Mouse (Mus musculus) forebrain, embryonic 11.5 days (tissue): ENCODE measurements around the gene Slc48a1. TPM values are rescaled to one million over a fixed set of nuclear protein-coding genes. Genes with fewer than 3 reads are reported as not detected.

Experiments
- ATAC-seq: fragments of 200-750 bp; cut with Nextera tagmentation; replicated peaks from 2 replicates; pipeline ENCODE4 v1.8.0; 2017; ENCODE audit warnings: moderate TSS enrichment; ENCODE audit not compliant: low FRiP score
- DNase-seq: peaks from one replicate; pipeline ENCODE4 v3.0.0-alpha.2; 2017; ENCODE audit warnings: low spot score
- H3K27ac ChIP-seq: fragments of 300-500 bp; sonication (generic); 2 replicates; pipeline ENCODE4 v1.5.1; 2014; ENCODE audit warnings: low read depth, low read length
- H3K27me3 ChIP-seq: fragments of 300-500 bp; sonication (generic); 2 replicates; pipeline ENCODE4 v1.6.1; 2014; ENCODE audit warnings: mild to moderate bottlenecking, low read length, mixed read lengths; ENCODE audit not compliant: control insufficient read depth, insufficient read depth
- H3K36me3 ChIP-seq: fragments of 300-500 bp; sonication (generic); 2 replicates; pipeline ENCODE4 v1.6.1; 2014; ENCODE audit warnings: mild to moderate bottlenecking, low read length, moderate library complexity, mixed read lengths; ENCODE audit not compliant: control insufficient read depth, insufficient read depth
- H3K4me1 ChIP-seq: fragments of 300-500 bp; sonication (generic); replicated peaks from 2 replicates; pipeline ENCODE4 v1.6.1; 2014; ENCODE audit warnings: low read length, mixed read lengths; ENCODE audit not compliant: control insufficient read depth, insufficient read depth
- H3K4me2 ChIP-seq: fragments of 300-500 bp; sonication (generic); 2 replicates; pipeline ENCODE4 v1.6.1; 2014; ENCODE audit warnings: low read depth, mild to moderate bottlenecking, low read length, moderate library complexity, mixed read lengths; ENCODE audit not compliant: severe bottlenecking
- H3K4me3 ChIP-seq: fragments of 300-500 bp; sonication (generic); 2 replicates; pipeline ENCODE4 v1.5.1; 2014; ENCODE audit warnings: low read depth, low read length
- H3K9ac ChIP-seq: fragments of 300-500 bp; sonication (generic); 2 replicates; pipeline ENCODE4 v1.6.1; 2014; ENCODE audit warnings: low read length
- H3K9me3 ChIP-seq: fragments of 300-500 bp; sonication (generic); 2 replicates; pipeline ENCODE4 v1.6.1; 2016; ENCODE audit warnings: low read length, mixed read lengths; ENCODE audit not compliant: control insufficient read depth
- WGBS: fragments of 180-500 bp; shearing (Covaris S2); extraction: QIAGEN DNeasy Blood & Tissue Kit; methylation state at CpG from one replicate; pipeline ENCODE4 v1.1.7; 2014; 5-methylcytosine and 5-hydroxymethylcytosine counted together
- polyA plus RNA-seq: library from polyadenylated mRNA; unstranded; fragments of >200 nt; fragmentation: Nextera tagmentation; extraction: Ambion mirVana; gene quantifications from 2 replicates; pipeline ENCODE4 v1.2.1, GENCODE M21; 2014

Slc48a1 gene
- 32.1 and 32.9 TPM in 2 replicates for polyA plus RNA-seq

DNA sequence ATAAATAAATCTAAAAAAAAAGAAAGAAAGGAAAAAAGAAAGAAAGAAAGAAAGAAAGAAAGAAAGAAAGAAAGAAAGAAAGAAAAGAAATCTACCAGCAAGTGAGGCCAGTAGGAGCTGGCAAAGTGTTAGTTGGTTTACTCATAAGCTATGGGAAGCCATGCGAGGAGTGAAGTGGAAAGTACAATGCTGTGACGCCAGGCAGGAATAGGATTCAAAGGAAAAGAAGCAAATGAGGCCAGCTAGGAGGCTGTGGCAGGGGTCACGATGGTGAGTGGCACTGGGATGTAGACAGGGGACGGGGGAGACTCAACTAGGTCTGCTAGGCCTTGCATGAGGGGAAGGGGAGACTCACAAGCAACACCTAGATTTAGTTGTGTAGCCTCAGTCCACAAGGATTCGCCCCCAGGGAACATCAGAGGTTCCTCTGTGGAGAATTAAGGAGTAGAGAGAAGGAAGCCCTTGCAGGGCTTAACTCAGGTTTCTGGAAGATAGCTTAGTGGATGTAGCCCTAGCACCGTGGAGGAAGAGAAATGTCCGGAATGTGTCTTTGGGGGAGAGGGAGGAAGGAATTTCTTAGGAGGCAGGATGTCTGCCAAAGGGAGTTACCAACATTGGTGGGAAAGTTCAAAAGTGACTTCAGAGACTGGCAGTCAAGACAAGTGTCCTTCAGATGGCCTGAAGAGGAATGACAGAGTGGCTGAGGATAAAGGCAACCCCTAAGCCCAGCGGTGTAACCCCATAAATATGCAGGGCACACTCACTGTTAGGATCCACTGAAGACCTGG lies at the start of gene Slc48a1:
Slc48a1 (plus strand) TSS at position 210 of the 788 bp plus-strand sequence.
- Histone ChIP-seq H3K4me2 (no peak within 1 kb of the TSS), H3K4me3 (no peak within 1 kb of the TSS), H3K36me3 (no peaks in the 10 kb centered on the region), H3K27me3 (peaks cover 8% of the 10 kb centered on the region), H3K4me1 (0 out of 2 replicates have a peak, but pooled peaks cover 4% of the 10 kb centered on the region), H3K9me3 (no peaks in the 10 kb centered on the region), H3K27ac (no peak within 1 kb of the TSS), H3K9ac (no peak within 1 kb of the TSS)
- 70% methylated on average over 8 of the region's 8 CpGs for WGBS
- DNase-seq (no peak), ATAC-seq (no peak)

DNA sequence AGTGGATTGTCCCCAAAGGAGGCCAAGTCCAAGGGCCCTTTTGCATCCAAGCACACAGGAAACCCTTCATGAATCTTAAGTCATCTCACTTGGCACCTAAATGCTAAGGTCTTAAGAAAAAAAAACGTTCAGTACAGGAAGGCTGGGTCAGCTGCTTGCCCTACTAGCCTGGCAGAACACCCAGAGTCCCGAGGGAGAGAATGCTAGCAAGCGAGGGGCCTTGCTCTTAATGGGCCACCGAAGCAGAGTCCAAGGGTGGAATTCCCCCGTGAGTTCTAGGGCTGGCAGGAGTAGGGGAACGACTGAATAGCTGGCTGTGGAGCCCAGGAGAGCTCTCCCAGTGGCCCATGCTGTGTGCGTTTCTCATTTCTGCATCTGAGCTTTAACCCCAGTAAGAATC lies 49.5 kb upstream of the Slc48a1 start:
- no peaks in the 10 kb centered on the region for H3K36me3 ChIP-seq
- H3K4me3 ChIP-seq: no peak overlapping the region
- H3K27me3 ChIP-seq: no peaks in the 10 kb centered on the region
- 70% methylated on average over 7 of the region's 7 CpGs for WGBS
- DNase-seq (no peak), ATAC-seq (no peak)
- no peak overlapping the region for H3K4me2 ChIP-seq
- H3K9me3 ChIP-seq: no peaks in the 10 kb centered on the region
- no peak overlapping the region for H3K9ac ChIP-seq
- no peak overlapping the region for H3K27ac ChIP-seq
- no peaks in the 10 kb centered on the region for H3K4me1 ChIP-seq

DNA sequence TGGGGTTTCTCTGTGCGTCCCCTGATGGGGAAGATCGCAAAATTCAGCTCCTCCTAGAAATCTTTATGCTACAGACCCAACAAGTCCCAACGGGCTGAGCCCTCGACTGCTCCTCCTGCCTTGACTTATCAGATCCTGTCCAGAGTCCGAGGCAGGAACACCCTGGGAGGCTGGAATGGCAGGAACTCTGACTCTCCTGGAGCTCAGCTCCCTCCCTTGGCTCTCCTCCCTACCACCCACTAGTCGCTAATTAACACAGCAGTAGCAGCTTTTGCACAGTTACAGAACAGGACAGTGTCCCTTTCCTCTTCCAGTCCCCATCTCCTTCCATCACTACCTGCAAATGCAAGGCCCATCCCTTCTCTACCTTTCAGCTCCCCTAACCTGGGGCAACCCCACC lies 48.0 kb upstream of the Slc48a1 start:
- H3K27me3 ChIP-seq: no peaks in the 10 kb centered on the region
- H3K9me3 ChIP-seq: no peaks in the 10 kb centered on the region
- no peak for ATAC-seq
- H3K27ac ChIP-seq: no peak overlapping the region
- no peak for DNase-seq
- no peaks in the 10 kb centered on the region for H3K36me3 ChIP-seq
- no peak overlapping the region for H3K4me3 ChIP-seq
- H3K4me2 ChIP-seq: no peak overlapping the region
- no peaks in the 10 kb centered on the region for H3K4me1 ChIP-seq
- no peak overlapping the region for H3K9ac ChIP-seq
- 63% methylated on average over 6 of the region's 6 CpGs for WGBS

- Histone ChIP-seq H3K9me3 (no peaks in the 10 kb centered on the region), H3K9ac (no peak within 1 kb of the TSS), H3K4me2 (no peak within 1 kb of the TSS), H3K4me1 (no peaks in the 10 kb centered on the region), H3K27me3 (no peaks in the 10 kb centered on the region), H3K36me3 (no peaks in the 10 kb centered on the region), H3K27ac (no peak within 1 kb of the TSS), H3K4me3 (no peak within 1 kb of the TSS)
- DNase-seq (no peak), ATAC-seq (no peak)
- 93% methylated on average over 8 of the region's 8 CpGs for WGBS
Measured at GRCm38 (mm10) chr15:97731111-97731510, 47.2 kb upstream of the Slc48a1 start, which contains the start of gene Endou. TSS of gene Endou (minus strand) at chr15:97731339.

DNA sequence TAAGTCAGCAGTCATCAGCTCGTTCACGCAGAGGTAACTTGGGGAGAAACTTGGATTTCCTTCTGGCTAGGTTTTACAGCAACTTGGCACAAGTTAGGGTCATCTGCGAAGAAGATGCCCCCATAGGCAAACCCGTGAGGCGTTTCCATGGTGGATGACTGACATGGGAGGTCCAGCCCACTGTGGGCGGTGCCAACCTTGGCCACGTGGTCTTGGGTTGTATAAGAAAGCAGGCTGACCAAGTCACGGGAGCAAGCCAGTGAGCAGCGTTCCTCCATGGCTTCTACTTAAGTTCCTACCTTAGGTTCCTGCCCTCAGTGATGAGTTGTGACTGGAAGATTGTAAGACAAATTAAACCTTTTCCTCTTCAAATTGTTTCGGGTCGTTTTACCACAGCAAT lies 46.3 kb upstream of the Slc48a1 start:
- Histone ChIP-seq H3K9ac (no peak overlapping the region), H3K27me3 (no peaks in the 10 kb centered on the region), H3K36me3 (no peaks in the 10 kb centered on the region), H3K4me1 (no peaks in the 10 kb centered on the region), H3K9me3 (no peaks in the 10 kb centered on the region), H3K4me2 (no peak overlapping the region), H3K4me3 (no peak overlapping the region), H3K27ac (no peak overlapping the region)
- WGBS: 91% methylated on average over 11 of the region's 11 CpGs
- DNase-seq: no peak
- no peak for ATAC-seq

DNA sequence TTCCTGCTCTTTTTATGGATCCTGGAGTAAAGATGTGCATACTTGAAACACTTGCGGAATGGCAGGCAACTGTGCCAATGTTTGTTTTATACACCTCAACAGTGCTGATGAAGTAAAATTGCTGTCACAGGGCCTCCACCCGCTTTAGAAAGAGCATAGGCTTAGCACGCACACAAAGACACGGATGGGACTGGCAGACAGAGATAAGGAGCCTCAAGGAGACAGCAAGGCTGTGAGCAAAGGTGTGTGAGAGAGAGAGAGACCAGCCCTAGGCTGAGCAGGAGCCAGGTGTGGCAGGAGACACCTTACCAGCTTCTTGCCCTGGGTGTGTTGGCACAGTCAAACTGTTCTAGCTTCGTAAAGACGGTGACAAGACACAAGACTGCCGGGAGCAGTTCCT lies 39.4 kb upstream of the Slc48a1 start:
- DNase-seq (no peak), ATAC-seq (no peak)
- no peaks in the 10 kb centered on the region for H3K36me3 ChIP-seq
- H3K4me1 ChIP-seq: no peaks in the 10 kb centered on the region
- H3K27ac ChIP-seq: no peak overlapping the region
- no peak overlapping the region for H3K4me2 ChIP-seq
- H3K9me3 ChIP-seq: no peaks in the 10 kb centered on the region
- no peak overlapping the region for H3K9ac ChIP-seq
- H3K27me3 ChIP-seq: no peaks in the 10 kb centered on the region
- 92% methylated on average over 7 of the region's 7 CpGs for WGBS
- no peak overlapping the region for H3K4me3 ChIP-seq

DNA sequence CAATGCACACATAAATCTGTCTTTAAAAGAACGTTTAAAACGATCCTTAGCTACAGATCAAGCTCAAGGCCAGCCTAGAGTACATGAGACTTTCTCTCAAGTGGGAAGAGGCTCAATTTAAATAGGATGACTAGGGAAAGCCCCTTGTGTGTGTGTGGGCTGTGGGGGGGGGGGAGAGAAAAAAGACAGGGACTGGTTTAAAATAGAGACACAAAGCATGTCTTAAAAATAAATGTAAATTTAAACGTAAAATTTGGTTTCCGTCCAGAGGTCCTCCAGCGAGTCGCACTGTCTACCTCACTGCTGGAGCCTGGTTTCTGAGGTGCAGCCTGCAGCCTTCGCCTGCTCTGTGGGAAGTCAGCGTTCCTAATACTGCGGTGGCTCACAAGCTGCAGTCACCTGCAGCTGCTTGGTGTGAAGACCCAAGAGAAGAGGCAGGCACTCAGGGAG lies 38.0 kb upstream of the Slc48a1 start:
- no peak for ATAC-seq
- H3K27ac ChIP-seq: no peak overlapping the region
- no peak overlapping the region for H3K9ac ChIP-seq
- H3K9me3 ChIP-seq: no peaks in the 10 kb centered on the region
- H3K4me3 ChIP-seq: no peak overlapping the region
- no peak overlapping the region for H3K4me2 ChIP-seq
- 80% methylated on average over 9 of the region's 9 CpGs for WGBS
- H3K27me3 ChIP-seq: no peaks in the 10 kb centered on the region
- no peak for DNase-seq
- H3K36me3 ChIP-seq: no peaks in the 10 kb centered on the region
- no peaks in the 10 kb centered on the region for H3K4me1 ChIP-seq

GRCm38 (mm10) chr15:97741662-97742061 lies 36.7 kb upstream of the Slc48a1 start:
- H3K27ac ChIP-seq: no peak overlapping the region
- whole genome bisulfite sequencing: 84% methylated on average over 12 of the region's 12 CpGs
- H3K27me3 ChIP-seq: no peaks in the 10 kb centered on the region
- H3K36me3 ChIP-seq: no peaks in the 10 kb centered on the region
- no peaks in the 10 kb centered on the region for H3K4me1 ChIP-seq
- H3K9ac ChIP-seq: no peak overlapping the region
- no peak overlapping the region for H3K4me3 ChIP-seq
- no peak overlapping the region for H3K4me2 ChIP-seq
- no peaks in the 10 kb centered on the region for H3K9me3 ChIP-seq
- DNase-seq (no peak), ATAC-seq (no peak)

- no peak for DNase-seq
Measured at GRCm38 (mm10) chr15:97742074-97742473, 36.2 kb upstream of the Slc48a1 start.

More at GRCm38 (mm10) chr15:97742074-97742473, 36.2 kb upstream of the Slc48a1 start:
- no peaks in the 10 kb centered on the region for H3K36me3 ChIP-seq
- no peak overlapping the region for H3K4me3 ChIP-seq
- H3K4me1 ChIP-seq: no peaks in the 10 kb centered on the region
- 70% methylated on average over 7 of the region's 7 CpGs for WGBS
- no peak for ATAC-seq
- H3K27ac ChIP-seq: no peak overlapping the region
- H3K9ac ChIP-seq: no peak overlapping the region
- H3K4me2 ChIP-seq: no peak overlapping the region
- H3K9me3 ChIP-seq: no peaks in the 10 kb centered on the region
- no peaks in the 10 kb centered on the region for H3K27me3 ChIP-seq
